Mouse (Mus musculus): ENCODE data around the gene Gad2.

DNA sequence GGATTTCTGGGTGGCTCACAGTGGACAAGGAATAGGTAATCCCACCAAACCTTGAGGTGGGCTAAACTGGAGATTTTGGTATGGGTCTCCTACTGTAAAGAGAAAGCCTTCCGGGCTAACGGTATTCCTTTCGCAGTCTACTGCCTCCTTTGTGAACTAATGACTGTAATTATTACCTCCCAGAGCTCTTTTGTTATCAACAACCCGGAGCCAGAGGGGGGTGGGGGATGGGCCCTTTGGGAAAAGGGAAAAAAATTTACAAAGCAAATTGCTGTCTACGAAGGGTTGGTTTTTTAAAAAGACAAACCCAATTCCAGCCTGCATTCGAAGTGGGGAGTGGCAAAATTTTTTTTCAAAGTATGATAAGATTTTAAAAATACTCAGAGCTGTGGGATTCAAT, 2.0 kb upstream of the Gad2 start:
- TF ChIP-seq CTCF (IDR thresholded peaks at IDR 0.05; ENCODE audit: low read depth), result no peak
- TF ChIP-seq EP300 (IDR thresholded peaks at IDR 0.05; ENCODE audit: low read depth), result no peak

Data from heart, postnatal 0 days (tissue).